ENCODE assay signal across 25 mouse cellular contexts in the genomic region with DNA sequence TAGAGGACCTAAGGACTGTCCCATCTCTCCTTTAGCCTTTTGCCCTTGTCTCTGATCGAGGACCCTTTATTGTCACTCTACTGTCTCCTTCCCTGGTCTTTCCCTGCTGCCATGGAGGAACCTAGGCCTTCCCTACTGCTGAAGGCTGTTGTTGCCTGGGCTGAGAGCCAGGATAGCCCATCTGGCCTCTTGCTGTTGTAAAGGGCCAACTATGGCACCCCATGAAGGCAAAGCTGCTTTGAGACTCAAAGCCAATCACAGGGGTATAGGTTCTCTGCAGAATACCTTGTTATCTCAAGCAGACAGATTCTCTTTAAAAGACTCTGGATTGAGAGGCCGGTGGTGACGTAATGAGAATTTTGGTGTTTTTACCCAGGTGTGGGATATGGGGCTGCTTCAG. TPM values are rescaled to one million over a fixed set of nuclear protein-coding genes. Genes with fewer than 3 reads are reported as not detected.
A peak's percentile ranks its signal among the peaks of the same experiment; 100 is the strongest.
DNase-seq lines count a peak whose midpoint lies in the region; ATAC-seq and TF ChIP-seq lines count a peak whose summit lies in the region.
"Had no signal": no experiment of that assay in that cellular context is flagged by ENCODE, and none has a peak within 500 bp of the region (broad histone marks: within the 10 kb centered on the region; RNA-seq: fewer than 3 reads in every experiment).

No protein-coding gene starts in this region.

- no peaks in the 10 kb centered on the region for H3K27me3 ChIP-seq in hindbrain, postnatal 0 days (ENCODE audit: insufficient read depth, low read length)
- H3K27me3 ChIP-seq in hindbrain, embryonic 11.5 days (ENCODE audit: control insufficient read depth, insufficient read depth, low read length), result no peaks in the 10 kb centered on the region
- H3K27me3 ChIP-seq: forebrain, embryonic 13.5 days; intestine, embryonic 15.5 days; stomach, embryonic 15.5 days had no signal

- H3K9ac ChIP-seq in hindbrain, postnatal 0 days (replicated peaks; ENCODE audit: low read length), result no peak overlapping the region
- no peak overlapping the region for H3K9ac ChIP-seq in hindbrain, embryonic 11.5 days (ENCODE audit: low read depth, low read length)
- H3K9ac ChIP-seq: forebrain, embryonic 13.5 days; intestine, embryonic 15.5 days; liver, embryonic 14.5 days; stomach, embryonic 15.5 days had no signal

- no peak overlapping the region for H3K4me3 ChIP-seq in hindbrain, postnatal 0 days (ENCODE audit: low read length)
- no peak overlapping the region for H3K4me3 ChIP-seq in hindbrain, embryonic 11.5 days (ENCODE audit: low read depth, low read length)
- H3K4me3 ChIP-seq: forebrain, embryonic 13.5 days; hindbrain, embryonic 10.5 days; intestine, embryonic 15.5 days; layer of hippocampus, adult 2 months; stomach, embryonic 15.5 days had no signal

- ATAC-seq in hindbrain, postnatal 0 days, result no peak
- no peak for ATAC-seq in hindbrain, embryonic 11.5 days (ENCODE audit: low FRiP score)
- no peak for ATAC-seq in megakaryocyte, adult 5-6 weeks (ENCODE audit: poor library complexity, severe bottlenecking)
- ATAC-seq: CD4-positive, CD25-positive, alpha-beta regulatory T cell, adult 4 months; forebrain, embryonic 13.5 days; hindbrain, embryonic 16.5 days; intestine, embryonic 15.5 days had no signal

- DNase-seq in hindbrain, postnatal 0 days (ENCODE audit: low spot score), result peak; percentile 42
- no peak for DNase-seq in hindbrain, embryonic 11.5 days (ENCODE audit: low spot score)
- DNase-seq in brain, embryonic 14.5 days (ENCODE audit: low read depth), result peak; percentile 45
- peak; percentile 73 to 74 for DNase-seq in cerebellum, adult 18-20 months
- peak; percentile 82 to 88 for DNase-seq in cerebellum, postnatal 10 days
- DNase-seq in adrenal gland, adult 2 months, result no peak
- no peak for DNase-seq in urinary bladder, adult 2 months (ENCODE audit: low spot score)
- DNase-seq: adrenal gland, postnatal 25 days; heart, postnatal 14 days; kidney, adult 2 months; kidney, postnatal 36 days; liver; lung, adult 2 months; lung, postnatal 10 days; right cerebral cortex, postnatal 25 days had no signal

- TF ChIP-seq POLR2A in brain, embryonic 14.5 days (IDR thresholded peaks at IDR 0.05; ENCODE audit: borderline replicate concordance, extremely low read depth, insufficient read depth, insufficient read length, poor library complexity, severe bottlenecking), result no peak

- H3K9me3 ChIP-seq in hindbrain, postnatal 0 days (ENCODE audit: low read length), result no peaks in the 10 kb centered on the region
- H3K9me3 ChIP-seq in hindbrain, embryonic 11.5 days (ENCODE audit: control insufficient read depth, low read length), result no peaks in the 10 kb centered on the region
- H3K9me3 ChIP-seq: forebrain, embryonic 13.5 days; hindbrain, embryonic 10.5 days; intestine, embryonic 15.5 days; stomach, embryonic 15.5 days had no signal

- no peak overlapping the region for H3K27ac ChIP-seq in hindbrain, postnatal 0 days
- H3K27ac ChIP-seq in hindbrain, embryonic 11.5 days (ENCODE audit: low read depth, low read length), result no peak overlapping the region
- H3K27ac ChIP-seq: forebrain, embryonic 13.5 days; hindbrain, embryonic 10.5 days; intestine, embryonic 15.5 days; layer of hippocampus, adult 2 months; liver, embryonic 14.5 days; macrophage; stomach, embryonic 15.5 days had no signal

- H3K4me2 ChIP-seq in hindbrain, postnatal 0 days (ENCODE audit: low read depth, low read length), result no peak overlapping the region
- H3K4me2 ChIP-seq in hindbrain, embryonic 11.5 days (replicated peaks; ENCODE audit: low read depth, low read length), result no peak overlapping the region
- H3K4me2 ChIP-seq: forebrain, embryonic 13.5 days; intestine, embryonic 15.5 days; stomach, embryonic 15.5 days had no signal

- no peak for TF ChIP-seq CTCF in hindbrain, postnatal 0 days (IDR thresholded peaks at IDR 0.05; ENCODE audit: low read depth)
- TF ChIP-seq CTCF in brain, embryonic 14.5 days (IDR thresholded peaks at IDR 0.05; ENCODE audit: borderline replicate concordance, extremely low read depth, insufficient read depth, insufficient read length), result no peak

- H3K36me3 ChIP-seq in hindbrain, postnatal 0 days (ENCODE audit: insufficient read depth, low read length), result no peaks in the 10 kb centered on the region
- H3K36me3 ChIP-seq in hindbrain, embryonic 11.5 days (ENCODE audit: control insufficient read depth, insufficient read depth, low read length), result no peaks in the 10 kb centered on the region
- H3K36me3 ChIP-seq: hindbrain, embryonic 10.5 days; intestine, embryonic 15.5 days; stomach, embryonic 15.5 days had no signal

- no peaks in the 10 kb centered on the region for H3K4me1 ChIP-seq in hindbrain, postnatal 0 days (ENCODE audit: insufficient read depth, low read length)
- H3K4me1 ChIP-seq in hindbrain, embryonic 11.5 days (replicated peaks; ENCODE audit: control insufficient read depth, insufficient read depth, low read length), result no peaks in the 10 kb centered on the region
- H3K4me1 ChIP-seq: intestine, embryonic 15.5 days had no signal

- WGBS in hindbrain, postnatal 0 days, result 74% methylated on average over 3 of the region's 3 CpGs
- 88% methylated on average over 3 of the region's 3 CpGs for WGBS in hindbrain, embryonic 11.5 days

RNA-seq across cellular contexts. Expression of a gene that starts 15.2 kb away (rescaled TPM):
- 18.0 and 26.3 TPM in 2 replicates for total RNA-seq in hindbrain, postnatal 0 days (2014; rRNA removed)
- polyA plus RNA-seq in hindbrain, postnatal 0 days (2015; fragmentation: Nextera tagmentation; extraction: Ambion mirVana), result 35.0 and 38.1 TPM in 2 replicates
- polyA plus RNA-seq in hindbrain, embryonic 11.5 days (2014; fragmentation: Nextera tagmentation; extraction: Ambion mirVana), result 23.6 and 24.4 TPM in 2 replicates
- polyA plus RNA-seq in brain, embryonic 14.5 days (2012; rRNA removed), result 20.0 and 21.9 TPM in 2 replicates
- 10 to 100 TPM; 12.3 to 17.6 TPM for total RNA-seq in adrenal gland, adult 2 months (2021)
- 20.4 and 26.1 TPM in 2 replicates for polyA plus RNA-seq in adrenal gland, adult 2 months (2012; rRNA removed)
- 9.1 and 9.7 TPM in 2 replicates for total RNA-seq in megakaryocyte, adult 5-6 weeks (2015)
- 6.9 and 7.0 TPM in 2 replicates for total RNA-seq in megakaryocyte, adult 5-6 weeks (2017)
- polyA plus RNA-seq in urinary bladder, adult 2 months (2012; rRNA removed), result 18.0 and 19.1 TPM in 2 replicates

Comparison
In these comparisons a context has a peak if more than half of its experiments do, and no peak if none do; other contexts are left out.
1. DNase-seq: peak in hindbrain, postnatal 0 days (single experiment), brain, embryonic 14.5 days (single experiment), cerebellum, adult 18-20 months (2 of 2) and cerebellum, postnatal 10 days (2 of 2); none in hindbrain, embryonic 11.5 days (single experiment), adrenal gland, adult 2 months (single experiment) and urinary bladder, adult 2 months (single experiment).